Mouse (Mus musculus) ES-CJ7 (cell line): Measurements from ENCODE around the gene Lrrc74a.
A peak's percentile ranks its signal among the peaks of the same experiment; 100 is the strongest.

Source experiments
- DNase-seq: peaks from one replicate; pipeline ENCODE4 v3.0.0; 2011; ENCODE audit warnings: low read depth, low spot score

Lrrc74a gene

DNA sequence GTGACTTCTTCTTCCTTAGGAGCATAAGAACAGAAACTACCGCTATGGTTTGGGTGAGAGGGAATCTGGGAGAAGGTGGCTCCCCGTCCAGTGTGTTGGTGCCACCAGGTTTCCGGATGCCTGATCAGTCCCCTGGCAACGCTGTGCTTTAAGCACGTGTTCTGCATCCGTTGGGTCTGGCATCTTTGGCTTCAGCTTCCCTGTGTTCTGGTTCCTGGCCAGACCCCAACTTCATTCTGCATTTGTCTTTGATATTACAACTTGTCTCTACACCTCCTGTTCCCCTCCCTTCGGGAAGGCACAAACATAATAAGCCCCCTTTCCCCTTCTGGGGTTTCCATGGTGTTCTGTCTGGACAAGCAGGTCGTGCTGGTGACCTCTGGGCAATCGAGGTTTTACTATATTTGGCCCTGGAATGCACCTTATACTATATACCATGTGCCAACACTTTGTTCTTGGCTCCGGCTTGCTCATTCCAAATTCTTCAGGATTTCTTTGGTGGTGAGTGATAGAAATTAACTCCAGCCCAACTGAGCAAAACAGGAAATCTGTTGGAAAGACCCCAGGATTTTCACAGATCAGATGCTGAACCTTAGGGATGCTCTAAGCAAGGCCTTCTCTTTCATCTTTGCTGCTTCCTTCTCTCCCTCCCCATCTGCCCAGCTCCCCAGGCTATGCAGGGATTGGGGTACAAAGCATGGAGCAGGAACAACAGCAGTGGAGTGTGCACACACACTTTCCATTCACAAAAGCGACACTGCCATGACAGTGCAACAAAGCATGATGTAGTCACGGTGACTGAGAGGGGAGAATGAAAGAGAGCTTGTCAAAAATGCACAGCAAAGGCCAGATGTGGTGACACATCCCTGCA lies 52.2 kb downstream of the Lrrc74a start:
- DNase-seq, result no peak

DNA sequence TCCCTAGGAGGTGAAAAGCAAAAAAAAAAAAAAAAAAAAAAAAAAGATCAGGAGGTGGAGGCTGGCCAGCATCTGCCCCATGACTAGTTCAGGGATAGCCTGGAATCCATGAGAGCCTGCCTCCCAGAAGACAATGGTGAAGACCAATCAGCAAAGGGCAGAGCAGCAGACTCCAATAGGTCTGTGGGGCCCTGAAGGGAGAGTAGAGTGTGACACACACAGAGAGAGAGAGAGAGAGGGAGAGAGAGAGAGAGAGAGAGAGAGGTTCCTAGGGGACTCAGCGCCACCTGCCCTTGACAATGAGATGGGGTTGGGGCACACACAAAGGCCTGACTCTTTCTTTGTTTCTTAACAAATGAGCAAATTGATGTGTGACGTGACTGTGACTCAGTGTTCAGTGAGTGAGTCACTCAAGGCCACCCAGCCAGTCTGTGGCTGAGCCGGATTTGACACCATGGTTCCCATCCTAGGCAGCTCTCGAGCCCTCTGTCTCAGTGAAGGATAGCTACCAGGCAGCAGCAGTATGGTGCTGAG lies 52.9 kb downstream of the Lrrc74a start:
- DNase-seq, result peak; percentile 74

DNA sequence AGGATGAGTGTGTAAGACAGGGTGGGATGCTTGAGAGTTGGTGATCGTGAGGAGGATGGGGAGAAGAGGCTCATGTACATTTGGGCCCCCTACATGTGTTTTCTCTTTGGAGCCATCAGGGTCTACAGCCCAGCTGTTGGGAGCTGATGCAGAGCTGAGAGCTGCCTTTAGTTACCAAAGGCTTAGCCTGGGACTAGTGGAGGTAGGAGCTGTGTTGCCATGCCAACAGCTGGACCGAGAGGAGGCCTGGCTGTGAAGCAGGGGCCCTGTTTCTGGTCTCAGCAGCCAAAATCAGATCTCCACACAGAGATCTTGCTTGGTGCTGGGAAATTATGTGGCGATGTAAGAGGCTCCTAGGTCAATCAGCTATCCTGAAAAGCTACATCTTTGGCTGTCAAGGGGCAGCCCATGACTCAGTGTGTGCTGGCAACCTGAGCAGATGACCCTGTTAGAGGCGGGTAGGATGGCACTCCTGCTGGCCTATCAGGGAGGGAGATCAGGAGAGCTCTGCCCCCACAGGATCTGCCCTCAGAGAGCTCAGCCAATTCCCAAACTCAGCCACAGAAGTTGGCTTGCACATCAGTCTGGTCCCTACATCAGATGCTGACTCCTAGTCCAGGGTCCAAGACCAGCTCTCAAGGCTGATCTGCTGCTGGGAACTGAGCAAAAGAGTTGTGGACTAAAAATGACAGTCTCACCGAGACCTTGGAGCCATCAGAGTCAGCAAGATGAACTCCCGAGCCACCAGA lies 56.1 kb downstream of the Lrrc74a start:
- DNase-seq, result no peak

DNA sequence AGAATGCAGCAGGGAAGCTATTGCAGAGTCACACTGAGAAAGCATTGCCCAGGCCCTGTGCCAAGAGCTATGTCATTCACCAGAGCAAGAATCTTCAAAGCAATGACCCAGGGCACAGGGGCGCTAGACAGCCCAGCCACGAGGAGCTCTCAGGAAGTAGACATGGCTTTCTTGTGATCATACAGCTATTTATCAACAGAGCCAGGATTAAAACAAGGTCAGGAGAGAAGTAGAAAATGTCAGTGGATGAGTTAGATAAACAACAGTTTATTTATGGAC lies 56.6 kb downstream of the Lrrc74a start:
- DNase-seq, result no peak

DNA sequence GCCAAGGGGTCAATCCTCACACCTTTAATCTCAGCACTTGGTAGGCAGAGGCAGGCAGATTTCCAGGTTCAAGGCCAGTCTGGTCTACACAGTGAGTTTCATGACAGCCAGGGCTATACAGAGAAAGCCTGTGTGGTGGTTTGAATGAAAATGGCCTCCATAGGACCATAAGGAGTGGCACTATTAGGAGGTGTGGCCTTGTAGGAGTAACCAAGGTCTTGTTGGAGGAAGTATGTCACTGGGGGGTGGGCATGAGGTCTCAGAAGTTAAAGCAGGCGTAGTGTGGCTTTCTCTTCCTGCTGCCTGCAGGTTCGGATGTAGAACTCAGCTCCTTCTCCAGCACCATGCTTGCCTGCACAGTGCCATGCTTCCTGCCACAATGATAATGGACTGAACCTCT lies 57.8 kb downstream of the Lrrc74a start:
- DNase-seq, result no peak

DNA sequence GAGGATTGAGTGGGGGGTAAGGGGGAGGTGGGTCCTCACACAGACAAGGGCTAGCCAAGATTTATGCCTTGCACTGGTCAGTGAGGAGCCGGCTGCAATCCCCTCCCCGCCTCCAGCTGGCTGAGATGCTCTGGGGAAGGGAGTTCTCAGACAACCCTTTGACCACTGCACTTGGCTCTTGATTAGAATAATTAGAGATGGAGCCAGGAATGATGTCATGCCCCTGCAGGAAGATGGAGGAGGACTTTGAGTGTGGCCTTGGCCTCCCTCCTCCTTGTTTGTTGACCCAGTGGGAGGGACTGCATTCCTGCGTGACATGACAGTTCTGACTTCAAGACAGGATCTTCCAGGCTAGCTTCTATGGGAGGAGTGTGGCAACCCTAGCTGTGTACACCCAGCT lies 59.7 kb downstream of the Lrrc74a start:
- DNase-seq, result peak; percentile 60

DNA sequence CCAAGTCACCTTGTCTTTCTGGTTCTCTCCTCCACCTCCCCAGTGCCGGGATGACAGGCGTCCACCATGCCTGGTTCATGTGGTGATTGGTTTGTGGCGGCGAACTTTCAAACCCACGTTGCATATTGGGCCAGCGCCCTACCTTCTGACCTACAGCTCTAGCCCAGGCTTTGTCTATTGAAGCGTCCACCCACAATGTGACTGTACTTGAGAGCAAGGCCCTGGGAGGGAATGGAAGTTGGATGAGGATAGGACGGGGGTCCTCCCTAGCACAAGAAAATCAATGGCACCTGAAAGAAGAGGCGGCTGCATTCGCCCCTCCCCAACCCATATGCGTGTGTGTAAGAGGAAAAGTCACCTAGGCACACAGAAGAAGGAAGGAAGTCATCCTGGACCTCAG lies 60.2 kb downstream of the Lrrc74a start:
- DNase-seq, result no peak

DNA sequence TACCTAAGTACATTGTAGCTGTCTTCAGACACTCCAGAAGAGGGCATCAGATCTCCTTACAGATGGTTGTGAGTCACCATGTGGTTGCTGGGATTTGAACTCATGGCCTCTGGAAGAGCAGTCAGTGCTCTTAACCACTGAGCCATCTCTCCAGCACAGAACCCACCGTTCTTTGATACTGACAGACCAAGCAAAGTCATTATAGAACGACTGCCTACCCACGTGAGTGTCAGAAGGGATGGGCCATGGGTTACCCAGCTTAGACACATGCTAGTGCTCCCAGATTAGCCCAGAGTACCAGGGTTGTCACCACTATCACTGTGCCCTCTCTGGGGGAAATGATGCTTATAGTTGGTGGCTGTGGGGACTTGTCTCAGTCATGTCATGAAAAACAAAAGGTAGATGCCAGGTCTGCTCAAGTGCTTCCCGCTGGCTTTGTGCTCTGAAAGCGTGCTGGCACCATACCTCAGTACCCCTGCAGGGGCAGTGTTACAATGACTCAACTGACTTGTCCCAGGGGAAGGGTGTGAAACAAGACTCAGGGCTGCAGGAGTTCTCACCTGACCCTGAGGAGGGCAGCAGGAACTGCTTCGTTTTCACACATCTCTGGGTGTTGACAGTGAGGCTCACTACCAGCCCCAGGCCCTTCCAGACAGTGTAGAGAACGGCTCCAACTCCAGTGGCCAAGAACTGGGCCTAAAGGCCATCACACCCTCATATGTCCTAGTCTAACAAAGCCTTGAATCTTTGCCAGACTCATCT lies 61.1 kb downstream of the Lrrc74a start:
- peak; percentile 94 for DNase-seq

DNA sequence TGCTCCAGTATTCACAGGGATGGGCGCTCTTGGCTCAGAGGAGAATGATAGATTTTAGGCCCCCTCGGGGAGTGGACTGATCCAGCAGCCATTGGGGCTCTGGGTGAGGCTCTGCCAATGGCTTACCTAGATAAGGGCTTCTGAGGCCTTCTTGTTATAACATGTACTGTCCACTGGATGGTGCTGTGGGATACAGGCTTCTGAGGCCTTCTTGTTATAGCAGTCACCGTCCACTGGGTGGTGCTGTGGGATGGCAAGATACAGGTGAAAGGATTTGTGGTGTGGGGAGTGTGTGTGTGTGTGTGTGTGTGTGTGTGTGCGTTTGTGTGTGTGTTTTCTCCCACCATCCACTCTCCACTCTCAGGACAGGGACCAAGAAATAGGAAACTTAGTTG lies 61.7 kb downstream of the Lrrc74a start:
- peak; percentile 94 for DNase-seq

DNA sequence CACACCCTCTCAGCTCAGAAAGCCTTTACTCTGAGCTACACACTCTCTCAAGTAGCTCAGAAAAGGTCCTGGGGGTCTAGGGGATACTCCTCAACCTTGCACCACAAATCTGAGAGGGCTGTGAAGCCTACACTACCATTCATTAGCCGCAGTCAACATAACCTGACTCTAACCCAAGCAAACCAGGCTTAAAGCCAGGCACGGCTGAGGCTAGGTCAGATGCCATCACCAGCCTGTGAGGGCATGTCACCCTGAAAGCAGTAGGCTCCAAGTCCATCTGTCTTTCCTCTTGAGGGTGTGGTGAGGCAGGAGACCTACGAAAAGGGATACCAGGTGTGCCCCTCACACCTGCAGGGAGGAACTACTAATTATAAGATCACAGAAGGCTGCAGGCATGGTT lies 62.2 kb downstream of the Lrrc74a start:
- DNase-seq, result no peak

DNA sequence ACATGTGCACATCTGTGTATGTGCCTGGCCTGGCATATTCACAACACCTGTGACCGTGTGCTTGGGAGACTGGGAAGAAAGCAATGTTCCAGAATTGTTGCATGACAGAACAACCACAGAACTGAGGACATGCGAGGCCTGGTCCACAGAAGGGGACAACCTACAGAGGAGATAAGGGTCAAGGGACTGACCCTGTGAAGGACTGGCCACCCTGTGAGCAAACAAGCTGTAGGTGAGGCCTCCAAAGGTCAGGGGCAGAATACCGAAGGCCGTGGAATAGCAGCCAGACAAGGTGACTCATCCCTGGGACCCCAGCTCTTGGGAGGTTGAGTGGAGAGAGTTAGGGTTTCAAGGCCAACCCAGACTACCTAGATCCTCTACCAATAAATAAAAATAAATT lies 63.6 kb downstream of the Lrrc74a start:
- no peak for DNase-seq

DNA sequence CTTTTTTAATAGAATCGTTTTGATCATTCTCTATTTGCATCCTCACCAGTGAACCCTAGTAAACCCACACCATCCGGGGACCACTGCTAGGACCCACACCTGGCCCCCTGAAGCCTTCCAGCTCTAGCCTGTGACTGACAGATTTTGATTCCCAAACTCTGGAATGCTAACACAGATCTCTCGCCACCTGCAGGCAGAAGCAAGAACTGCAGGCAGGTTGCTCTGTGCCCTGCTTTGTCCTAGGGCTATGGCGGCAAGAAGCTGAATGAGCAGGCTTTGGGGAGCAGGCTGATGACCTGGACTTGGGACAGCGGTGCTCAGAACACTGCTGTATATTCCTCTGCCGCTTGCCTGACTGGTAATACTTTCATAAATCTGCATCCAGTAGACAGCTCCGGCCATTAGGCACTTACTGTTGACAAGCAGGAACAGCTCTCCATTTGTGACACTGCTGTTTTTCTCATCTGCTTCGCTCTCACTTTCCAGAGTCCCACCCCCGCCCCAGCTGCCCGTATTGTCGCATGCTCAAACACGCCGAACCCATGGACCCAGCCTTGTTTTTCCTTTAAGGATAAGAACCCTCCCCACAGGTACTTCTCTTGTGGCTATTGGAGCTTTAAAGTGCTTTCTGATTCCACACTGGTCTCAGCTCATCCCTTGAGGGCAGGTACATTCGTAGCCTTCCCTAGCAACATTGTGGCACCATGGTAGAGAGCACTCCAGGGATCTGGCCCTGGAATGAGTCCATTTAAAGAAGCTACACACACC lies 64.8 kb downstream of the Lrrc74a start:
- DNase-seq, result peak; percentile 94

DNA sequence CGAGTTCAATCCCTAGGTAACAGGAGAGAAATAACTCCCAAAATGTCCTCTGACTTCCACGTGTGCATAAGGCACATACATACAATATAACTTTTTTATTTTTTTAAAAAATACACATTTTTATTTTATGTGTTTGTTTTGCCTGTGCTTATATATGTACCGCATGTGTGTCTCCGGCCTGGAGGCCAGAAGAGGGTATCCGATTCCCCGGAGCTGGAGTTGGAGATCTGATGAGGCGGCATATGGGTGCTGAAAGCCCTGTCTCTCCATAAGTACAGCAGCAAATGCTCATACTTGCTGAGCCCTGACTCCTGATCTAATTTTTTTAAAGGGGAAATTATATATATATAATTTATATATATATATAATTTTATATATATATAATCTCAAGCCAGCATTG lies 65.6 kb downstream of the Lrrc74a start:
- DNase-seq, result no peak

DNA sequence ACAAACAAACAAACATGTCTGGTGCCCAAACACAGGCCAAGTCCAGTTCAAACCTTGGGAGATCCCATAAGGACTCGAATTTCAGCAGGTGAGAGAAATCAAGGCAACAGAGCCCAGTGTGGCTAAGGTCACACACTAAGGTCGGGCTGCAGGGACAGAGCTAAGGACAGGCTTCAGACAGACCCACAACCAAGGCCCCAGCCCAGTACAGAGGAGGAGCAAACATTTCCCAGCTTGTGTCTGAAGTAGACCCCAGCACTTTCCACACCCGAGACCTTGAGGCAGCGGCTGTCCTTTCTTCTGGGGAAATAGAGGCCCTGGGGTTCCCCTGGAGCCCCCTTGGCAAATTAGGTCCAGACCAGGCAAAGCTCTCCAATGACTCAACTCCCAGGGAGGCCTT lies 66.2 kb downstream of the Lrrc74a start:
- DNase-seq, result peak; percentile 56

DNA sequence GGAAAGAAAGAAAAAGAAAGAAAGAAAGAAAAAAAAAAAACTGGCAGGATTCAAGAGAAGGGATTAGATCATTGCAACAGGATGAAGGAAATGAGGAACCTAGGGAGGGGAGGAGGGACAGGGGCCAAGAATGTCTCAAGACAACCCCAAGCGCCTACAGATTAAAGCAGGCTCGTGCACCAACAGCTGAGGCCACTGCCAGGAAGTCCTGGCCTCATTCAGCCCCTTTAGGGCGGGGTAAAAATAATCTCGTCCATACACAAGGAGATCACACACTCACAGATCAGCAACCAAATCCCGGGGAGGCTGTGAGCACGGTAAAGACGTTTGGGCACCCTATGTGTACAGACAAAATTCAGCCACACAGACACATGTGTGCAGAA lies 66.6 kb downstream of the Lrrc74a start:
- DNase-seq, result peak; percentile 80

DNA sequence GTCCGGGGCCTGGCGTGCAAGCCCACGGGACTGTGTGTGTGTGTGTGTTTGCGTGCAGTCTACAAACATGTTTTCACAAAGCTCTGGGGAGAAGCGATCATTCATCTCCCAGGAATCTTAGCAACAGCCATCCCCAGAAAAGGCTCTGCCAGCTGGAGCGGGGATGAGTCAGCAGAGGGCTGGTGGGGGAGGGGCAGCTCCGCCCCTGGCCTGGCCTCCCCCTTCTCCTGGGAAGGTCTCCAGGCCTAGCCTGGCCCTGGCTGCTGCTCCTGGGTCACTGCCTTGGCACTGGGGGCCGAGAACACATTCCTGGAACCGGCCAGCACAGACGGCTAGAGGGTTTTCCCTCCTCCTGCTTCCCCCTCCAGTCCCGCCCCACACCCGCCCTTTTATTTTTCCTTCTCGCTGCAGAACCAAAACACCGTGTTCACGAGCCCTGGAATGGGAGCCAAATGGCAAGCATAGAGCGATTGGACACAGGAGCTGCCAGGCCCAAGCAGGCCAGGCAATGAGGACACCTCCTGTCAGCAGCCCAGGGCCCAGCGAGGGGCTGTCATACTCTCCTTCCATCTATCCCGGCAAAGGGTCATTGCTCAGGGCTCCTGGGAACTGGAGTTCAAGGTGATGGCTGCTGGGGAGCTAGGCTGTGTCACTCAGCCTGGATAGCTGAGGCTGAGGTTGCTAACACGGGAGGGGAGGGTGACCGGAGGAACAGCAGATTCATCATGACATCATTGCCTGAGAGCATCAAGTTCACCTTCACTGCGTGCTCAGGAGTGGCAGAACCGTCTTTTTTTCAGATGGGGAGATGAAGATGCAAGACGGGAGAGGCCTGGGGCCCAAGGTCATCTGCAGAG lies 67.2 kb downstream of the Lrrc74a start:
- DNase-seq, result peak; percentile 93

DNA sequence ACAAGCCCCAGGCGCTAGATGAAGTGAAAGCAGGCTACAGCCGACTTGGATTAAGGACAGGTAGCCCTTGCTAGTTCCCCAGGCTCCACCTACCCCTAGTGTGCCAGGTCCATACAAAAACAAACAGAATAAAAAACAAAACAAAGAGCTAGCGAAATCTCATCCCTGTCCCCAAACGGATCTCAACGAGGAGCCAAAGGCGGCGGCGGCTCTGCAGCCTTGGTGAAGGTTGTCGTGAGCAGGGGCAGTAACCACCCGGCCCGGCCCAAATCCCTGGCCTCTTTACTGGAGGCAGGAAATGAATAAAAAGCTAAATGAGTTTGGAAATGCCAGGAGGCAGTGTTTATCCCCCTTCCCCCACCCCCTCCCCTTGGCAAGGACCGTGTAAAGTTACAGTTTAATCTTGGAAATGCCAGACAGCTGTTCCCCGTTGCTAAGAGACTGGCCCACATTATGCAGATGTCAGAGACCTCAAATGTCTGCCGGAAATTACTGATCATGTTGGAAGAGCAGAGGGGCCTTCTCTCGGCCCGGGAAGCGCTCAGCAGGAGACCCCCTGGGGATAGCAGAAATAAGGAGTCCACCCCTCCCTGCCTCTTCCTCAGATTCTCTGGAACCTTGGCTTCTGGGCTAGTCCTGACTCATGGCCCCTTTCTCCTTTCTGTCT lies 68.0 kb downstream of the Lrrc74a start:
- peak; percentile 97 for DNase-seq

DNA sequence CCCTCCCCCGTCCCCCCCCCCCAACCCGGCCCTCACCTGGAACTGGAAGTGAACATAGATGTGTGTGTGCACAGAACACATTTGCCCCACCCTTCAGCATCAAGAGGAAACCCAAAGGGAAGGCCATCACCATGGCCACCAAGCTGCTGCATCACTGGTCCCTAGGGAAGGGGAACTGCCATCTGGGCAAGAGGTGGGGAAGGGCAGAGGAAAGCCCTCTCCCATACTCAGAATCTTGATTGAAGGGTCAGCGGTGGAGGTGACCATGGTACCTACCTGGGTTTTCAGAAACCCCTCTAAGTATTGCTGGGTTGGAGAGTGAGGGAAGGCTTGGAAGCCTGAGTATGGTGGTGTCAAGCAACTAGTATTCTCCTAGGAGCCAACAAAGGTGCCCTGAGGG lies 68.7 kb downstream of the Lrrc74a start:
- no peak for DNase-seq

DNA sequence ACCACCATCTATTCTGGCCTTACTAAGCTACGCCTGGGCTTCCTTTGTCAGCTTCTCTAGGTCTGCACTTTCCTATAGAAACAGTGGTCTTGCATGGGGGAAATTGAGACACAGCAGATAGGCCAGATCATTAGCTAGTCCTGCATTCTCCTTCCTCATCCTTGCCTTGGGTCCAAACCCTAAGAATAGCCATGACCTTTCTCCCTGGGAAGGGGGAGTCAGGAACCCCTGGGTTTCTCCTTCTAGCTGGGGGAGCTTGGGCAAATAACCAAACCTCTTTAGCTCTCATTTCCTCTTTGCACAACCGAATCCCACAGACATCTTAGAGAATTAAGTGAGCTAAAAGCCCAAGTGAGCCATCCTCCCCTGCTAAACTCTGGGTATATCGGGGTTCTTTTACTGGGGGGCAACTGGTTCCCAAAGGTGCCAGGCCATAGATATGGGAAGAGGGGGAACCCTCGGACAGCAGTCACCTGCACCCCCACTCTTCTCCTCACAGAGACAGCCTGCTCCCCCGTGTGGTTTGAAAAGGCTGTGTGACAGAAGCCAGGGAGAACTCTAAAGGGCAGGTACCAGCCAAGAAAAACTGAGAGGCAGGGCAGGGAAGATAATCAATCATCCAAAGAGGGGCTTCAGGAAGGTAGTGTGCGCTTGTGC lies 69.6 kb downstream of the Lrrc74a start:
- no peak for DNase-seq

DNA sequence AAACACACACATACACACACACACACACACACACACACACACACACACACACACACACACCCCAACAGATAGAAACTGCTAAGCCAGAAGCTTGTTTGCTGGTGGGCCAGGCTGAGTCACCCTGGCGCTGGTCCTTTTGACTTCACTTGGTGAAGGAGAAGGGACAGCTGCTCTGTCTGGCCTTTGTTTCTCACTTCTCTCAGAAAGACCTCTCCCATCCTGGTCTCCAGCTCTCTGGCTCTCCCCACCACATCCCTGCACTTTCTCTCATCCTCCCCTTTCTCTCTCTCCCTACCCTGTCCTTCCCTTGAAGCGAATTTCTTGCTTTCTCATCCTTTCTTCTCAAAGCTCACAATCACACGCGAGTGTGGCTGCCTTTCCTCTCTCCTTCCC lies 70.1 kb downstream of the Lrrc74a start:
- DNase-seq, result no peak
